Mouse (Mus musculus): ENCODE data around the gene Msrb3.

Msrb3 gene

GRCm38 (mm10) chr10:120744441-120745137, 154.3 kb downstream of the Msrb3 start:
- peak; percentile 25 for DNase-seq

- DNase-seq = no peak
These were observed 162.3 kb downstream of the Msrb3 start for GRCm38 (mm10) chr10:120736508-120737069.

- no peak for DNase-seq
These were observed 163.0 kb downstream of the Msrb3 start for GRCm38 (mm10) chr10:120735722-120736507.

GRCm38 (mm10) chr10:120734364-120734763, 164.5 kb downstream of the Msrb3 start:
- no peak for DNase-seq

All from right cerebral cortex, postnatal 4 days (tissue).